Mouse (Mus musculus) embryonic facial prominence, embryonic 14.5 days (tissue): Measurements from ENCODE around the gene E4f1. TPM values are rescaled to one million over a fixed set of nuclear protein-coding genes. Genes with fewer than 3 reads are reported as not detected.

ENCODE experiments used
- ATAC-seq: fragments of 200-750 bp; cut with Nextera tagmentation; 2 replicates; pipeline ENCODE4 v1.8.0; 2017; ENCODE audit warnings: low read depth, moderate number of reproducible peaks, moderate TSS enrichment
- DNase-seq: peaks from one replicate; pipeline ENCODE4 v3.0.0-alpha.2; 2015; ENCODE audit warnings: low spot score
- H3K27ac ChIP-seq: fragments of 300-500 bp; sonication (generic); replicated peaks from 2 replicates; pipeline ENCODE4 v1.5.1; 2014; ENCODE audit warnings: low read depth, mild to moderate bottlenecking, low read length, moderate library complexity
- H3K27me3 ChIP-seq: fragments of 300-500 bp; sonication (generic); replicated peaks from 2 replicates; pipeline ENCODE4 v1.6.1; 2014; ENCODE audit warnings: low read length; ENCODE audit not compliant: control insufficient read depth, insufficient read depth
- H3K36me3 ChIP-seq: fragments of 300-500 bp; sonication (generic); 2 replicates; pipeline ENCODE4 v1.6.1; 2014; ENCODE audit warnings: low read length, mixed read lengths; ENCODE audit not compliant: control insufficient read depth, insufficient read depth
- H3K4me1 ChIP-seq: fragments of 300-500 bp; sonication (generic); 2 replicates; pipeline ENCODE4 v1.6.1; 2014; ENCODE audit warnings: antibody characterized with exemption, low read length; ENCODE audit not compliant: control insufficient read depth, insufficient read depth
- H3K4me2 ChIP-seq: fragments of 300-500 bp; sonication (generic); 2 replicates; pipeline ENCODE4 v1.6.1; 2014; ENCODE audit warnings: low read depth, mild to moderate bottlenecking, low read length, moderate library complexity, mixed read lengths
- H3K4me3 ChIP-seq: fragments of 300-500 bp; sonication (generic); 2 replicates; pipeline ENCODE4 v1.5.1; 2014; ENCODE audit warnings: low read depth, mild to moderate bottlenecking, low read length
- H3K9ac ChIP-seq: fragments of 300-500 bp; sonication (generic); 2 replicates; pipeline ENCODE4 v1.6.1; 2014; ENCODE audit warnings: low read depth, mild to moderate bottlenecking, low read length, moderate library complexity, mixed read lengths
- H3K9me3 ChIP-seq: fragments of 300-500 bp; sonication (generic); 2 replicates; pipeline ENCODE4 v1.6.1; 2016; ENCODE audit warnings: low read length; ENCODE audit not compliant: control insufficient read depth
- WGBS: fragments of 180-500 bp; shearing (Covaris S2); extraction: QIAGEN DNeasy Blood & Tissue Kit; methylation state at CpG from one replicate; pipeline ENCODE4 v1.1.7; 2014; 5-methylcytosine and 5-hydroxymethylcytosine counted together
- polyA plus RNA-seq: library from polyadenylated mRNA; unstranded; fragments of >200 nt; fragmentation: Nextera tagmentation; extraction: Ambion mirVana; gene quantifications from 2 replicates; pipeline ENCODE4 v1.2.1, GENCODE M21; 2014

Gene E4f1
- polyA plus RNA-seq, 1 experiment from 2014 or later: 13.3 TPM

GRCm38 (mm10) chr17:24504085-24504484 lies 34.0 kb upstream of the E4f1 start:
- Histone ChIP-seq H3K9ac (no peak overlapping the region), H3K36me3 (peaks cover 16% of the 10 kb centered on the region), H3K4me1 (peaks cover 4% of the 10 kb centered on the region; the same call in 1 of the 2 replicates), H3K27ac (no peak overlapping the region), H3K9me3 (no peaks in the 10 kb centered on the region), H3K27me3 (no peaks in the 10 kb centered on the region; the same call in 1 of the 2 replicates), H3K4me3 (no peak overlapping the region), H3K4me2 (no peak overlapping the region)
- WGBS: 87% methylated on average over 9 of the region's 10 CpGs
- ATAC-seq: no peak
- no peak for DNase-seq

- WGBS: 41% methylated on average over 11 of the region's 11 CpGs
- Histone ChIP-seq H3K4me2 (no peak overlapping the region), H3K4me3 (no peak overlapping the region), H3K27me3 (no peaks in the 10 kb centered on the region; the same call in 1 of the 2 replicates), H3K36me3 (no peaks in the 10 kb centered on the region; the same call in 1 of the 2 replicates), H3K4me1 (peaks cover 4% of the 10 kb centered on the region; the same call in 1 of the 2 replicates), H3K9ac (no peak overlapping the region), H3K27ac (no peak overlapping the region), H3K9me3 (no peaks in the 10 kb centered on the region)
- no peak for ATAC-seq
- no peak for DNase-seq
Measured at GRCm38 (mm10) chr17:24502208-24502607, 32.1 kb upstream of the E4f1 start.

GRCm38 (mm10) chr17:24496026-24496425 lies 25.9 kb upstream of the E4f1 start:
- Histone ChIP-seq H3K4me2 (no peak overlapping the region), H3K27me3 (no peaks in the 10 kb centered on the region), H3K36me3 (no peaks in the 10 kb centered on the region), H3K9me3 (no peaks in the 10 kb centered on the region), H3K27ac (no peak overlapping the region), H3K9ac (no peak overlapping the region), H3K4me3 (no peak overlapping the region), H3K4me1 (no peaks in the 10 kb centered on the region)
- WGBS: 82% methylated on average over 1 of the region's 1 CpGs
- DNase-seq (no peak), ATAC-seq (no peak)

- no peak overlapping the region for H3K9ac ChIP-seq
- no peak overlapping the region for H3K4me3 ChIP-seq
- ATAC-seq (no peak), DNase-seq (no peak)
- H3K4me2 ChIP-seq: no peak overlapping the region
- H3K9me3 ChIP-seq: no peaks in the 10 kb centered on the region
- 59% methylated on average over 3 of the region's 3 CpGs for WGBS
- no peaks in the 10 kb centered on the region for H3K36me3 ChIP-seq
- H3K27ac ChIP-seq: no peak overlapping the region
- no peaks in the 10 kb centered on the region for H3K27me3 ChIP-seq
- no peaks in the 10 kb centered on the region for H3K4me1 ChIP-seq
Measured at GRCm38 (mm10) chr17:24495443-24495842, 25.3 kb upstream of the E4f1 start.

DNA sequence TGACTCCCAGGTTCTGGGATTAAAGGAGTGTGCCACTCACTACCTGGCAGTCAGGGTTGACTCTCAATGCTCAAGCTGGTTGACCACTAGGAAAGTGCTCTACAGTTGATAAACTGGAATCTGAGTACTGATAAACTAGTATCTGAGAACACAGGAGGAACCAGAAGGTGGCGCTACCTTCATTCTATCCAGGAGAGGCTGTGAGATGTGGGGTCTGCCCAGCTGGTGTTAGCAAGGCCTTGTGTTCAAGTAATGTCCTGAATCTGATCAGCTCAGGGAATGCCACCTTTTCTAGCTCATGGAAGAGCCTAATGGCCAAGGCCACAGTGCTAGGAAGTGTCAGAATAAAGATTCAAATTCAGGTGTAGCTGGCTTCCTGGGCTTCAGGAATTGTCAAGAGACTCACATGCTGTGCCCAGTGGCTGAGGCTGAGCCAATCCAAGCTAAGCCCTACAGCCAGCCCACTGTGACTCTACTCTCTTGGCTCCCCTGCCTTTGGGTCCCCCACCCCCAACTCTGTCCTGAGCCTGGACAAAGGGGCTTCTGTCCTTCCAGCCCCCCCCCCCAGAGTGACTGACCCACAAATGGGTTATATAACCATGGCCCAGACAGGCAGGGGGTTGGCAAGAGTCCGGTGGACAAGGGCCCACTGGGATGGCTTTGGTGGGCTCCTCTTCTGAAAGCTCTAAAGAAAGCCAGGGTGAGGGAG lies 24.7 kb upstream of the E4f1 start:
- Histone ChIP-seq H3K27me3 (peaks cover 4% of the 10 kb centered on the region; the same call in 1 of the 2 replicates), H3K9me3 (no peaks in the 10 kb centered on the region), H3K9ac (no peak overlapping the region), H3K4me3 (no peak overlapping the region), H3K36me3 (no peaks in the 10 kb centered on the region), H3K27ac (no peak overlapping the region), H3K4me1 (no peaks in the 10 kb centered on the region), H3K4me2 (no peak overlapping the region)
- no peak for ATAC-seq
- DNase-seq: peak; percentile 66
- WGBS: 47% methylated on average over 2 of the region's 2 CpGs

- Histone ChIP-seq H3K9ac (no peak overlapping the region), H3K36me3 (no peaks in the 10 kb centered on the region), H3K9me3 (no peaks in the 10 kb centered on the region), H3K27ac (no peak overlapping the region), H3K4me3 (no peak overlapping the region), H3K4me2 (no peak overlapping the region), H3K27me3 (peaks cover 26% of the 10 kb centered on the region), H3K4me1 (peaks cover 4% of the 10 kb centered on the region; the same call in 1 of the 2 replicates)
- DNase-seq (peak; percentile 58), ATAC-seq (no peak)
- 87% methylated on average over 4 of the region's 4 CpGs for WGBS
Measured at GRCm38 (mm10) chr17:24490399-24490798, 20.3 kb upstream of the E4f1 start.

GRCm38 (mm10) chr17:24489265-24490030 lies 19.3 kb upstream of the E4f1 start:
- DNase-seq (no peak), ATAC-seq (peak; percentile 16; the same call in 1 of the 2 replicates)
- WGBS: 20% methylated on average over 18 of the region's 19 CpGs
- H3K36me3 ChIP-seq: no peaks in the 10 kb centered on the region
- peak overlapping the region; percentile 96 for H3K4me2 ChIP-seq
- H3K9ac ChIP-seq: peak overlapping the region; percentile 80
- H3K4me3 ChIP-seq: peak overlapping the region; percentile 74
- no peak overlapping the region for H3K27ac ChIP-seq
- peaks cover 26% of the 10 kb centered on the region for H3K27me3 ChIP-seq
- no peaks in the 10 kb centered on the region for H3K9me3 ChIP-seq
- H3K4me1 ChIP-seq: peaks cover 4% of the 10 kb centered on the region; the same call in 1 of the 2 replicates

DNA sequence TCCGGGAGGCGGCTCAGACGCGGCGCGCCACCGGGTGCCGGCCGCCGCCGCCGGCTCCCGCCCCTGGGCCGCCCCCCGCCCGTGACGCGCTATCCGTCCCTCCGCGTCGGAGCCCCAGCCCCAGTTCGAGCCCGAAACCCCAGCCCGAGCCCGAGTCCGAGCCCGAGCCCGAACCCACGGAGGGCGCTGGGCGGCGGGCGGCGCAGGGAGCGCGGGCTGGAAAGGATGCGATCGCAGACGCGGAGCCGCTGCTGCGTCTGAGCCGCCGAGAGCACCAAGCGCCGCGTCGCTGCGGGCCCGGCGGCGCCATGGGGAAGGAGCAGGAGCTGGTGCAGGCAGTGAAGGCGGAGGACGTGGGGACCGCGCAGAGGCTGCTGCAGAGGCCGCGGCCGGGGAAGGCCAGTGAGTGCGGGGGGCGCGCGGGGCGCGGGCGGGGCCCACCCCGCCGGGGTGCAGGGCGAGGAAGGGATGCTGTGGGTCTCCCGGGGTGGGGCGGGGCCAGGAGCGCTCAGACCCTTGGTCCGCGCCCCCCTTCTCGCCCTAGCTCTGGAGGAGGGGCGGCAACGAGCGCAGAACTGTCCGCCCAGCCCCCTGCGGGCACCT lies 18.6 kb upstream of the E4f1 start:
- DNase-seq (peak; percentile 35), ATAC-seq (peak; percentile 76)
- H3K4me1 ChIP-seq: peaks cover 4% of the 10 kb centered on the region; the same call in 1 of the 2 replicates
- H3K36me3 ChIP-seq: no peaks in the 10 kb centered on the region
- peak overlapping the region; percentile 74 for H3K4me3 ChIP-seq
- H3K27ac ChIP-seq: peak overlapping the region; percentile 61; the same call in 1 of the 2 replicates
- peak overlapping the region; percentile 80 for H3K9ac ChIP-seq
- 0% methylated on average over 8 of the region's 81 CpGs for WGBS
- no peaks in the 10 kb centered on the region for H3K9me3 ChIP-seq
- peaks cover 26% of the 10 kb centered on the region for H3K27me3 ChIP-seq
- peak overlapping the region; percentile 96 for H3K4me2 ChIP-seq
